Mouse (Mus musculus) kidney, adult 2 months (tissue): ENCODE data around the gene Ankrd45.

Source experiments
- CTCF ChIP-seq: fragments of 200-500 bp; conservative IDR thresholded peaks from 2 replicates; pipeline ENCODE4 v1.5.1; 2011; ENCODE audit warnings: low read depth, mild to moderate bottlenecking, control low read depth, low read length, moderate library complexity, mixed read lengths; ENCODE audit not compliant: insufficient read depth, insufficient read length
- POLR2A ChIP-seq: fragments of 200-500 bp; IDR thresholded peaks from one replicate; pipeline ENCODE4 v1.6.1; 2011; ENCODE audit warnings: low read depth, low read length, control low read depth

GRCm38 (mm10) chr1:161099721-161100405, 42.6 kb upstream of the Ankrd45 start:
- TF ChIP-seq CTCF (no peak), POLR2A (no peak)
